Mouse (Mus musculus) frontal cortex, postnatal 25 days (tissue): ENCODE data around the gene Abcd2.

Experiments
- DNase-seq, 2 experiments: peaks; one replicate each; pipeline ENCODE4 v3.0.0; 2022; ENCODE audit warnings: low spot score in 2 of 2

Gene Abcd2

DNA sequence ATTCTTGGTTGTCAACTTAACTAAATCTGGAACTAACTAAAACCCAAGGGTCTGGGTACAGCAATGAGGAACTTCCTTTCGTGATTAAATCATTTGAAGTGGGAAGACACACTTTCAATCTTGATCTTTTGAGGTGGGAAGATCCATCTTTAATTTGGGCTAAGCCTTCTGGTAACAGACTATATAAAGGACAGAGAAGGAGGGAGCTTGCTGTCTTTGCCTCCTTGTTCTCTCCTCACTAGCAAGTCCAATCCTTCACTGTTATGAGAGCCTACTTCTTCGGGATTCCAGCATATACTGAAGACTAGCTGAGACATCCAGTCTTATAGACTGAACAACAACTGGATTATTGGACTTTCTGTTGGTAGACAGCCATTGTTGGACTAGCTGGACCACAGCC lies 28.1 kb downstream of the Abcd2 start:
- DNase-seq: no peak

- no peak for DNase-seq
Measured at GRCm38 (mm10) chr15:91161153-91161552, 30.4 kb downstream of the Abcd2 start.

GRCm38 (mm10) chr15:91153311-91153710 lies 38.3 kb downstream of the Abcd2 start:
- no peak for DNase-seq

- DNase-seq: no peak
Measured at GRCm38 (mm10) chr15:91152592-91152991, 39.0 kb downstream of the Abcd2 start.

- no peak for DNase-seq
Measured at GRCm38 (mm10) chr15:91124584-91124983, 67.0 kb downstream of the Abcd2 start.

GRCm38 (mm10) chr15:91112555-91113209 lies 78.9 kb downstream of the Abcd2 start:
- no peak for DNase-seq

DNA sequence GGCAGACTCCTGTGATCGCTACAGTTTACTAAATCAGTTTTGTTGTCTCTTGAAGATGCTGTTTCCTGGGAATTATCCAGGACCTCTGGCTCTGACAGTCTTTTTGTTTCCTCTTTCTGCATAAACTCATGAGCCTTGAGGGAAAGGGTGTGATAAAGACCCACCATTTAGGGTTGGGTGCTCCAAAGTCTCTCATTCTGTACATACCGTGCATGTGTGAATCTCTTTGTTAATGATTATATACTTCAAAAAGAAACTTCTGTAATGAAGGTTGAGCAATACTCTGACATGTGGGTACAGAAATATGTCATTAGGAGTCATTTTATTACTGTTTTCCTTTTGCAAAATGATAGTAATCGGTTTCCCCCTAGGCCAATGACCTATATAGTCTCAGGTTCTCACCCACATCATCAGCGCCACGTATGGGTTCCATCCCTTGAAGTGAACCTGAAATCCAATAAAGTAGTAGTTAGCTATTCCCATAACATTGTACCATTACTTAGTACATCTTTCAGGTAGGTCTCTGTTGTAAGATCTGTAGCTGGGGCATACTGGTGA lies 83.4 kb downstream of the Abcd2 start:
- DNase-seq: no peak

- no peak for DNase-seq
Measured at GRCm38 (mm10) chr15:91104934-91105333, 86.7 kb downstream of the Abcd2 start.

- DNase-seq: no peak
Measured at GRCm38 (mm10) chr15:91104276-91104675, 87.3 kb downstream of the Abcd2 start.

GRCm38 (mm10) chr15:91103814-91104213 lies 87.8 kb downstream of the Abcd2 start:
- DNase-seq: no peak

GRCm38 (mm10) chr15:91103305-91103704 lies 88.3 kb downstream of the Abcd2 start:
- DNase-seq: no peak

GRCm38 (mm10) chr15:91096606-91097005 lies 95.0 kb downstream of the Abcd2 start:
- no peak for DNase-seq
